Mouse (Mus musculus): ENCODE results near the gene Tifab.
A peak's percentile ranks its signal among the peaks of the same experiment; 100 is the strongest.

The Tifab gene

GRCm38 (mm10) chr13:56175848-56176247 lies 2.8 kb downstream of the Tifab start:
- no peak for DNase-seq

- peak; percentile 60 for DNase-seq
These were observed 5.7 kb downstream of the Tifab start for GRCm38 (mm10) chr13:56172901-56173545.

GRCm38 (mm10) chr13:56172106-56172505 lies 6.6 kb downstream of the Tifab start:
- DNase-seq = no peak

GRCm38 (mm10) chr13:56168403-56168781 lies 10.3 kb downstream of the Tifab start:
- no peak for DNase-seq

GRCm38 (mm10) chr13:56167446-56168402 lies 11.0 kb downstream of the Tifab start:
- peak; percentile 54 for DNase-seq

GRCm38 (mm10) chr13:56165561-56165960 lies 13.1 kb downstream of the Tifab start:
- DNase-seq = no peak

GRCm38 (mm10) chr13:56164372-56164771 lies 14.3 kb downstream of the Tifab start:
- no peak for DNase-seq

GRCm38 (mm10) chr13:56163751-56164150 lies 14.9 kb downstream of the Tifab start:
- no peak for DNase-seq

- no peak for DNase-seq
These were observed 15.8 kb downstream of the Tifab start for GRCm38 (mm10) chr13:56162859-56163258.

- DNase-seq = no peak
These were observed 18.9 kb downstream of the Tifab start for GRCm38 (mm10) chr13:56159614-56160363.

GRCm38 (mm10) chr13:56159016-56159601 lies 19.6 kb downstream of the Tifab start:
- DNase-seq = no peak

- DNase-seq = no peak
These were observed 23.0 kb downstream of the Tifab start for GRCm38 (mm10) chr13:56155671-56156070.

GRCm38 (mm10) chr13:56155048-56155447 lies 23.6 kb downstream of the Tifab start:
- DNase-seq = no peak

GRCm38 (mm10) chr13:56152773-56153460 lies 25.8 kb downstream of the Tifab start:
- no peak for DNase-seq

- DNase-seq = no peak
These were observed 27.1 kb downstream of the Tifab start for GRCm38 (mm10) chr13:56151404-56152226.

GRCm38 (mm10) chr13:56145523-56145922 lies 33.2 kb downstream of the Tifab start:
- no peak for DNase-seq

GRCm38 (mm10) chr13:56144021-56144420 lies 34.7 kb downstream of the Tifab start:
- no peak for DNase-seq

GRCm38 (mm10) chr13:56143151-56143513 lies 35.6 kb downstream of the Tifab start:
- no peak for DNase-seq

- DNase-seq = no peak
These were observed 36.1 kb downstream of the Tifab start for GRCm38 (mm10) chr13:56142382-56143150.

- DNase-seq = no peak
These were observed 39.4 kb downstream of the Tifab start for GRCm38 (mm10) chr13:56139167-56139751.
